Mouse (Mus musculus): Measurements from ENCODE around the gene Ddx17. TPM values are rescaled to one million over a fixed set of nuclear protein-coding genes. Genes with fewer than 3 reads are reported as not detected.
A peak's percentile ranks its signal among the peaks of the same experiment; 100 is the strongest.

The Ddx17 gene
- total RNA-seq, 2 experiments from 2014 or later, result 97.1 to 129 TPM

DNA sequence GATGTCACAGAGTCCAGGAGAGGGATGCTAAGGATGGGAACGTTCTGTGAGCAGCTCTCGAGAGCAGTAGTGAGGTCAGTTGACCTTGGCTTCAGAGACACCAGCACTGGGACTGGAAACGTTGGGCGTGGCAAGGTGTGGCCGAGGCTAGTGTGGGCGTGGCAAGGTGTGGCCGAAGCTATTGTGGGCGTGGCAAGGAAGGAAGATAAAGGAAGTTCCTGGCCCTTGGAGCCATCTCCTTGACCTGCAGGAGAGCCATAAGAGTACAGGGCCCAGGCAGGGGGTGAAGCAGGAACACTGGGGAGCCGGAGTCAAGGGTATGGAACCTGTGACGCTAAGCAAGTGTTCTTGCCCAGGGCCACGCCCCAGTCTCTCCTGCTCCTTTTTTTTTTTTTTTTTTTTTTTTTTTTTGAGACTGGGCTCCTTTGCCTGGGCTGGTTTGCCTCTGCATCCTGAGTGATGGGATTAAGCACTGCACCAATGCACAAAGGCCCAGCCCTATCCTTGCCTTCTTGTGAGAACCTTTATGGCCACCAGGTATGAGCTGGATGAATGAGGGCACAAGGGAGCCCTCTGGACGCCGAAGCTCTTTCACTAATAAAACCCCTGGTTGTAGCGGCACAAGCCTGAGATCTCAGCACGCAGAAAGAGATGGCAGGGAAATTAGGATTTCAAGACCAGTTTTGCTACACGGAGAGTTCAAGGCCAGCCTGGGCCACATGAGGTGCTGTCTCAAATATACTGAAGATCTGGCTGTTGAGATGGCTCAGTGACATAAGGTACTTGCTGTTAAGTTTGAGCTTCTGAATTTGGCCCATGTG lies 26.9 kb downstream of the Ddx17 start:
- 0 out of 2 replicates have a peak, but pooled peaks have one; percentile 11 for ATAC-seq (replicated peaks; ENCODE audit: poor library complexity)

DNA sequence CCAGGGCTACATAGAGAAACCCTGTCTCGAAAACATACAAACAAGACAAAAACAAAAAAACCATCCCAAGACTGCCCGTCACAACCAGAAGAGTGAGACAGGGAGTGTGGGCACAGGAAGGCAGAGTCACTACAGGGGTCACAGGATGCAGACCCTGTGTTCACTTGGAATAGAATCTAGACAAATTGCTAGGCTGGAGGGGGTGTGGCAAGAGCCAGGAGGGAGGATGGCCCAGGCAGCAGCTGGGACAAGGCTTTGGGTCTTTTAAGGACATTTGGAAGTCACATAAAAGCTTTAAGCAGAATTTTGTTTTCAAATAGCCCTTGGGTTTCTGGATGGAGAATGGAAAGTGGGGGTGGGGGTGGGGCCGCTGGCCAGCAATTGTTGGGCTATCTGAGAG lies 28.0 kb downstream of the Ddx17 start:
- no peak for ATAC-seq (replicated peaks; ENCODE audit: poor library complexity)

DNA sequence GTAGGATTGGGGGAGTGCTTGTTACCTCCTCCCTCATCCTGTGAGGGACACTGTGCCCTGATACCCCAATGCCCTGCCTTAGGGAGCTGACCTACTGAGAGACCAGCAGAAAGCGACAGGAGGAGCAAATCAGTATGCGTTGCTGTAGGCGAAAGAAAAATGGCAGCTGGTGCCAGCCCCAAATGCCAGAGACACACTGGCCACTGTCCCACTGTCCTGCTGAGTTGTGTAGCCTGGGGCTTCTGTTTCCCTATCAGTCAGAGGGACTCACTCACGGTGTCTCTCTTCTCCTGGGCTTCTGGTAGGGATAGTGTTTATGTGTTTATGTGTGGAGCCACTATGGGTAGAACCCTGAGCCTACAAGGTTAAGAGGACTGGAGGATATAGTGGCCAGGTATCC lies 28.8 kb downstream of the Ddx17 start:
- ATAC-seq (replicated peaks; ENCODE audit: poor library complexity), result no peak

- ATAC-seq (replicated peaks; ENCODE audit: poor library complexity), result peak; percentile 30
Observed at GRCm38 (mm10) chr15:79516171-79517096, 30.1 kb downstream of the Ddx17 start, which contains the start of gene Kdelr3. Kdelr3 (plus strand) TSS chr15:79516411.

GRCm38 (mm10) chr15:79513940-79514339 lies 32.6 kb downstream of the Ddx17 start:
- no peak for ATAC-seq (replicated peaks; ENCODE audit: poor library complexity)

- peak; percentile 63 for ATAC-seq (replicated peaks; ENCODE audit: poor library complexity)
Observed at GRCm38 (mm10) chr15:79511553-79512320, 34.8 kb downstream of the Ddx17 start.

- ATAC-seq (replicated peaks; ENCODE audit: poor library complexity), result no peak
Observed at GRCm38 (mm10) chr15:79510425-79510824, 36.1 kb downstream of the Ddx17 start.

DNA sequence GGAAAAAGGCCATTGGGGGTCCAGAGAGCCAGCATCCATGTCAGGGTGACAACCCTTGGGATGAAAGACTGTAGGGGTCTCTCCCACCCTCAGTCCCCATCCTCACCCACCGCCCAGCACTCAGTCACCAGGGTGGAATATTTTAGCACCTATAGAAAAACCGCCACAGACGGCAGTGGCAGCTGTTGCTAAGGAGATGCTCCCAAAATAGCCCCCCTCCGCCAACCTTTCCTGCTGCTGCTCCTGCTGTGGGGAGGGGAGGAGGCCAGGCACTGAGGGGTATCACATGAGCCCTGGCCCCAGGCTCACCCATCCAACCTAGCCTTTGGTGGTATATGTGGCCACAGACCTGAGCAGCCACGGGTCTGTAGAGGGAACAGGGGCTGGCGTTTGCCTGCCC lies 36.5 kb downstream of the Ddx17 start:
- no peak for ATAC-seq (replicated peaks; ENCODE audit: poor library complexity)

GRCm38 (mm10) chr15:79507055-79507828 lies 39.3 kb downstream of the Ddx17 start:
- no peak for ATAC-seq (replicated peaks; ENCODE audit: poor library complexity)

- no peak for ATAC-seq (replicated peaks; ENCODE audit: poor library complexity)
Observed at GRCm38 (mm10) chr15:79506460-79506859, 40.1 kb downstream of the Ddx17 start.

GRCm38 (mm10) chr15:79505616-79506283 lies 40.8 kb downstream of the Ddx17 start:
- ATAC-seq (replicated peaks; ENCODE audit: poor library complexity), result no peak

GRCm38 (mm10) chr15:79504707-79505452 lies 41.7 kb downstream of the Ddx17 start, which contains the start of gene Kcnj4:
Kcnj4 (minus strand) TSS chr15:79505241.
- ATAC-seq (replicated peaks; ENCODE audit: poor library complexity), result no peak

- ATAC-seq (replicated peaks; ENCODE audit: poor library complexity), result no peak
Observed at GRCm38 (mm10) chr15:79503438-79503837, 43.1 kb downstream of the Ddx17 start.

DNA sequence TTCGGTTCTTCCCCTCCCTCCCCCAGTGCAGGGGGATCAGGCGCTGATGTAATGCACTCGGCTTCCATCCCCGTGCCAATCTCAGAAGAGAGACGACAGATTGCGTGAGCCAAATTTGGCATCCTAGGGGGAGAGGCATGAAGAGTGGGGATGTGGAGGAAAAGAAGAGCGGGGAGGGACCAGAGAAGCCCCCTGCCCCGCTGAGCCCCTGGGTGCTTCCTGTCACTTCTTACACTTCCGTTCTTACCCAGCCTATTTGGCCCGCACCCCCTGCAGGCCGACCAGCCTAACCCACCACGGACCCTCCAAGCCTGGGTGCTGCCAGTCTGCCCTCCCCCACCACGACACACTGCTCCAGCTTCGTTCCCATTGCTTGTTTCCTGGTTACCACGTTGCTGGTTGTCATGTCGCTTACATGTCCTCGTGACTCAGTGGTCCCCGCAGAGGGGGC lies 43.6 kb downstream of the Ddx17 start:
- ATAC-seq (replicated peaks; ENCODE audit: poor library complexity), result no peak

GRCm38 (mm10) chr15:79500110-79500509 lies 46.4 kb downstream of the Ddx17 start:
- no peak for ATAC-seq (replicated peaks; ENCODE audit: poor library complexity)

- ATAC-seq (replicated peaks; ENCODE audit: poor library complexity), result no peak
Observed at GRCm38 (mm10) chr15:79493527-79493926, 53.0 kb downstream of the Ddx17 start.

- no peak for ATAC-seq (replicated peaks; ENCODE audit: poor library complexity)
Observed at GRCm38 (mm10) chr15:79489463-79489862, 57.1 kb downstream of the Ddx17 start.

- no peak for ATAC-seq (replicated peaks; ENCODE audit: poor library complexity)
Observed at GRCm38 (mm10) chr15:79481181-79481688, 65.3 kb downstream of the Ddx17 start.
